Mouse (Mus musculus): ENCODE results near the gene Rad51b. TPM values are rescaled to one million over a fixed set of nuclear protein-coding genes. Genes with fewer than 3 reads are reported as not detected.

Rad51b gene
- total and polyA plus RNA-seq, 2 experiments from 2014 or later: 1.1 TPM

GRCm38 (mm10) chr12:79759180-79759902, 462.3 kb downstream of the Rad51b start:
- no peak for DNase-seq (ENCODE audit: low spot score)
- Histone ChIP-seq H3K27me3 (ENCODE audit: insufficient read depth, low read length) (no peaks in the 10 kb centered on the region), H3K4me3 (ENCODE audit: low read length) (no peak overlapping the region), H3K4me2 (ENCODE audit: low read depth, low read length) (no peak overlapping the region), H3K9ac (replicated peaks; ENCODE audit: low read length) (no peak overlapping the region), H3K27ac (no peak overlapping the region; the same call in 1 of the 2 replicates), H3K9me3 (ENCODE audit: low read length) (no peaks in the 10 kb centered on the region), H3K4me1 (ENCODE audit: insufficient read depth, low read length) (no peaks in the 10 kb centered on the region), H3K36me3 (ENCODE audit: insufficient read depth, low read length) (no peaks in the 10 kb centered on the region)
- no peak for ATAC-seq
- peak; percentile 15; the same call in 1 of the 2 replicates for TF ChIP-seq CTCF (IDR thresholded peaks at IDR 0.05; ENCODE audit: low read depth)
- 76% methylated on average over 8 of the region's 8 CpGs for WGBS

DNA sequence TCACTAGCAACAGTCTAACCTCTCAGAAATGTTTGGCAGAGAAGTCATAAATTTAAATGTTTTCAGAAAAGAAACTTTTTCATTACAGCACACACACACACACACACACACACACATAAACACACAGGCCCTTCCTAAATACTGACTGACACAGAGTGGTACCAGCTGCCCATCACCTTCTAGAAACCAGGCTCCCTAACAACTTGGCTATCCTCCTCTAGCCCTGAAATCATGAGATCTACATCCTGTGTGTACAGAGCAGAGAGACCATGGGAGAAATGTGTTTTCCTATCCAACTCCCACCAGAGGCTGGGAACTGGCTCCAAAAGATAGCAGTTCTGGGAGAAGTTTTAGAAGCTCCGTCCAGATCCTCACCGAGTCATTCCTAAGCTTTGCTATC, 464.1 kb downstream of the Rad51b start:
- Histone ChIP-seq H3K4me3 (ENCODE audit: low read length) (no peak overlapping the region), H3K9ac (replicated peaks; ENCODE audit: low read length) (no peak overlapping the region), H3K4me1 (ENCODE audit: insufficient read depth, low read length) (0 out of 2 replicates have a peak, but pooled peaks cover 2% of the 10 kb centered on the region), H3K4me2 (ENCODE audit: low read depth, low read length) (no peak overlapping the region), H3K27ac (no peak overlapping the region), H3K36me3 (ENCODE audit: insufficient read depth, low read length) (no peaks in the 10 kb centered on the region), H3K27me3 (ENCODE audit: insufficient read depth, low read length) (no peaks in the 10 kb centered on the region), H3K9me3 (ENCODE audit: low read length) (no peaks in the 10 kb centered on the region)
- DNase-seq (ENCODE audit: low spot score): no peak
- WGBS: 89% methylated on average over 2 of the region's 2 CpGs
- no peak for ATAC-seq
- no peak for TF ChIP-seq CTCF (IDR thresholded peaks at IDR 0.05; ENCODE audit: low read depth)

DNA sequence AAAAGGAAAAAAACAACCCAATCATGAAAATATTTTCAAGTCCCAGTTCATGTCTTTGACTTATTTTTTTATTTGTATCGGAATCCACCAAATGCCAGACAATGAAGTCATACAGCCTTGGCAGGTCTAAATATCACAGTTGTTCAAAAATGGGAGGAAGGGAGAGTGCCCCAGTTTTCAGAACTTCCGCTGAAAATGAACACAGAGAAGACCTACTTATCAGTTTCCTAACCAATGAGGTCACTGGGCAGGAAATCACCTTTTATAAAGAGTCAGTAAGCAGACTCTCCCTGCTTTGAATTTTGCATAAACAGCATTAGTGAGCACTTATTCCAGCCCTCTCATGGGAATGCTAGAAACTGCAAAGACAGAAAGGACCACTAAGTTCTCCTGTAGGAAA, 465.0 kb downstream of the Rad51b start:
- Histone ChIP-seq H3K36me3 (ENCODE audit: insufficient read depth, low read length) (no peaks in the 10 kb centered on the region), H3K9ac (replicated peaks; ENCODE audit: low read length) (no peak overlapping the region), H3K4me2 (ENCODE audit: low read depth, low read length) (no peak overlapping the region), H3K4me1 (ENCODE audit: insufficient read depth, low read length) (peaks cover 6% of the 10 kb centered on the region; the same call in 1 of the 2 replicates), H3K27me3 (ENCODE audit: insufficient read depth, low read length) (no peaks in the 10 kb centered on the region), H3K9me3 (ENCODE audit: low read length) (no peaks in the 10 kb centered on the region), H3K27ac (no peak overlapping the region), H3K4me3 (ENCODE audit: low read length) (no peak overlapping the region)
- no peak for TF ChIP-seq CTCF (IDR thresholded peaks at IDR 0.05; ENCODE audit: low read depth)
- 70% methylated on average over 2 of the region's 2 CpGs for WGBS
- no peak for ATAC-seq
- no peak for DNase-seq (ENCODE audit: low spot score)

DNA sequence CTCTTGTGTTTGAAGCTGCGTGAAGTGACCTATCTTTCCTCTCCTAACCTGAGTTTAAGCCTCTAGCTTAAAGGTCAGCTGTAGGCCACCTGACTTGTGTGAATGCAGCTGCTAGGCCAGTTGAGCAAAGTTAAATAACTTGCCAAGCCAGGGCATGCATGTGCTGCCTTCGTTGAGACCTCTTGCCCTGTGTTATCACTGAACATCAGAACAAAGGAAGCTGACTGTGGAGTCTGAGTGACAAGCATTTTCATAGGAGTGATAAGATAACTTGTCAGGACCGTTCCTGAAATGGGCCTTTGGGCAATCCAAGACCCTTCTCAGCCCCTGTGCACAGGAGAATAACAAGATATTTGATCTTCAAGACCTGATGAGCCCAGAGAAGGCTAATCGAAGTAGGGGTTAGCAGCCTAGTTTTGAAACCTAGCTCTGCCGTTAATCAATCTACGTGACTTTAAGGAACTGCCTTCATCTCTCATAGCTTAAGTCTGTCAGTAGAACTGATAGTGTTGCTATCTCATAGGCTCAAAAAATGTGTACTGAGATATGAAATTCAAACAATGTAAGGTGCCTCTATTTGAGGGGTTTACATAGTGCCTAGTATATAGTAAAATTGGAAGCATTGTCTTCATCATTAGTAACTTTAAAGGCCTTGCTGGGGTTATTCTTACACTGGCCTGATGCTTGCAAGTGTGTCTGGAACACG, 465.6 kb downstream of the Rad51b start:
- H3K9ac ChIP-seq (replicated peaks; ENCODE audit: low read length): no peak overlapping the region
- no peak overlapping the region for H3K27ac ChIP-seq
- TF ChIP-seq CTCF (IDR thresholded peaks at IDR 0.05; ENCODE audit: low read depth): no peak
- ATAC-seq (no peak), DNase-seq (ENCODE audit: low spot score) (no peak)
- H3K36me3 ChIP-seq (ENCODE audit: insufficient read depth, low read length): no peaks in the 10 kb centered on the region
- H3K4me1 ChIP-seq (ENCODE audit: insufficient read depth, low read length): peaks cover 6% of the 10 kb centered on the region; the same call in 1 of the 2 replicates
- H3K27me3 ChIP-seq (ENCODE audit: insufficient read depth, low read length): no peaks in the 10 kb centered on the region
- no peak overlapping the region for H3K4me2 ChIP-seq (ENCODE audit: low read depth, low read length)
- no peaks in the 10 kb centered on the region for H3K9me3 ChIP-seq (ENCODE audit: low read length)
- WGBS: 87% methylated on average over 7 of the region's 7 CpGs
- no peak overlapping the region for H3K4me3 ChIP-seq (ENCODE audit: low read length)

GRCm38 (mm10) chr12:79766116-79766515, 469.0 kb downstream of the Rad51b start:
- Histone ChIP-seq H3K9me3 (ENCODE audit: low read length) (no peaks in the 10 kb centered on the region), H3K27ac (no peak overlapping the region), H3K9ac (replicated peaks; ENCODE audit: low read length) (no peak overlapping the region), H3K27me3 (ENCODE audit: insufficient read depth, low read length) (no peaks in the 10 kb centered on the region), H3K36me3 (ENCODE audit: insufficient read depth, low read length) (no peaks in the 10 kb centered on the region), H3K4me2 (ENCODE audit: low read depth, low read length) (no peak overlapping the region), H3K4me1 (ENCODE audit: insufficient read depth, low read length) (peaks cover 6% of the 10 kb centered on the region; the same call in 1 of the 2 replicates), H3K4me3 (ENCODE audit: low read length) (no peak overlapping the region)
- TF ChIP-seq CTCF (IDR thresholded peaks at IDR 0.05; ENCODE audit: low read depth): no peak
- ATAC-seq (no peak), DNase-seq (ENCODE audit: low spot score) (peak; percentile 53)
- WGBS: 51% methylated on average over 6 of the region's 6 CpGs

DNA sequence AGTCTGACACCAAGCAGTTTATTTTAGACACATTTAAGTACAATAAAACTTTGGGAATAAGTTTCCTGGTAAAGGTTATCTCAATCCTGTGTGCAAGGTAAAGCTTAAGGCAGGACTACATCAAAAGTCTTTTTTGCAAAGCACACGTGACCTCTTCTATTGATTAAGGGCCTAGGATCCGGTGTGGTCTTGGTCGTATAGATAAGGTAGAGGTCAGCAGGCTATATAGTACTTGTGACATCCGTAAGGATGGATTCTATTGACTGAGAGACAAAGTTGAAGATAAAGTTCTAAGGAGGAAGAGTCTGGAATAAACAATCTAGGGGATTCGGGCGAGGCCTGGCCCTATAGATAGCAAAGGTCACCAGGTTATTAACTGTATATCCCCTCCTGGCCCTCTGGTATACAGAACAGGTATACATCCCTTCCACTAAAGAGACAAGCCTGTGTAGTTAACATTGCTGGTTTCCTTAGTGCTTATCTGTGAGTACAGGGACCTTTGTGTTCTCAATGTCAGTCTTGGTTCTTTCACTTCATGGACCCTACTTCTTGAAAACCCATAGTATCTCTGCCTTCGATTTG, 471.8 kb downstream of the Rad51b start:
- ATAC-seq: no peak
- Histone ChIP-seq H3K4me1 (ENCODE audit: insufficient read depth, low read length) (peaks cover 6% of the 10 kb centered on the region; the same call in 1 of the 2 replicates), H3K27me3 (ENCODE audit: insufficient read depth, low read length) (no peaks in the 10 kb centered on the region), H3K36me3 (ENCODE audit: insufficient read depth, low read length) (no peaks in the 10 kb centered on the region), H3K4me3 (ENCODE audit: low read length) (no peak overlapping the region), H3K4me2 (ENCODE audit: low read depth, low read length) (no peak overlapping the region), H3K9me3 (ENCODE audit: low read length) (0 out of 2 replicates have a peak, but pooled peaks cover 2% of the 10 kb centered on the region), H3K27ac (no peak overlapping the region), H3K9ac (replicated peaks; ENCODE audit: low read length) (no peak overlapping the region)
- TF ChIP-seq CTCF (IDR thresholded peaks at IDR 0.05; ENCODE audit: low read depth): no peak
- WGBS: 96% methylated on average over 7 of the region's 7 CpGs
- no peak for DNase-seq (ENCODE audit: low spot score)
